Mouse (Mus musculus) gastrocnemius, adult 8-10 months (tissue): ENCODE results near the gene Rb1. TPM values are rescaled to one million over a fixed set of nuclear protein-coding genes. Genes with fewer than 3 reads are reported as not detected.
A peak's percentile ranks its signal among the peaks of the same experiment; 100 is the strongest.

ENCODE experiments used
- DNase-seq, 2 experiments: peaks; one replicate each; pipeline ENCODE4 v3.0.0; 2022; ENCODE audit warnings: low spot score in 2 of 2
- microRNA-seq: library from miRNA; unstranded; fragments of <30 nt; microRNA quantifications from one replicate; pipeline ENCODE4 v1.2.0, GENCODE M21; 2022
- total RNA-seq, 4 experiments: library from RNA; stranded (reverse); gene quantifications; 2 replicates each; pipeline ENCODE4 v1.2.4; 2022

Gene Rb1
- total RNA-seq, 4 experiments from 2014 or later: 14.5 to 25.1 (median 17.4) TPM

- DNase-seq: no peak
Measured at GRCm38 (mm10) chr14:73162192-73162800, 163.3 kb downstream of the Rb1 start.

DNA sequence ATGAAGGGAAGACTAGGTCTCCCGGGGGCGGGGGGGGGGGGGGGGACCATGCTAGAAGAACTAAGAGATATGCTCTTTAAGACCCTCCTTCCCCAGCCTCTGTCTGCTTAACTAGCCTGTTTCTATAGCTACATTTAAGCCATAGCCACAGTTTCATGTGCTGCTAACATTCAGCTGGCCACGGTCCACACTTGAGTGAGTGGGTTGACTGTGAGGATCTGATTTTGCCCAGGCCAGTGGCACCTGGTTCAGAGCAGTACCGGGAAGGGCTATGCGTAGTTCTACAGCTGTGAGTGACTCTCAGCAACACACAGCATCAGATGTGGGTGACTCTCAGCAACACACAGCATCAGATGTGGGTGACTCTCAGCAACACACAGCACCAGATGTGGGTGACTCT lies 164.3 kb downstream of the Rb1 start:
- no peak for DNase-seq

- no peak for DNase-seq
Measured at GRCm38 (mm10) chr14:73148125-73148524, 177.5 kb downstream of the Rb1 start.

DNA sequence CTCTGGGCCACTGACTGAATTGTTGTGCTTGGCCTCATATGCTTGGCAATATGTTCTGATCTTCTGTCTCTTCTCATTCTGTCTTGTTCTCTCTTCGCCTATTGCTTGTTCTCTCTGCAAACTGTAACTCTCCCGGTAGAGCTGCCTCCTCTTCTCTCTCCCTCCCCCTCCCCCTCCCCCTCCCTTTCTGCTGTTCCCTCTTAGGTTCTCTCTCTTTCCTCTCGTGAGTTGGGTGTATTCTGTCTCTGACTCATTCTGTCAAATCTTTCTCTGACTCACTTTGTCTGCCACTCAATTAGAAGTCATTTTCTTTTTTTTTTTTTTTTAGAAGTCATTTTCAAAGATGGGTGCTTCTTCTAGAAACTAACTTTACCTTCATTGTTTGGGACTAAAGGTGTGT lies 178.9 kb downstream of the Rb1 start:
- no peak for DNase-seq

- no peak for DNase-seq
Measured at GRCm38 (mm10) chr14:73145531-73145930, 180.1 kb downstream of the Rb1 start.

DNA sequence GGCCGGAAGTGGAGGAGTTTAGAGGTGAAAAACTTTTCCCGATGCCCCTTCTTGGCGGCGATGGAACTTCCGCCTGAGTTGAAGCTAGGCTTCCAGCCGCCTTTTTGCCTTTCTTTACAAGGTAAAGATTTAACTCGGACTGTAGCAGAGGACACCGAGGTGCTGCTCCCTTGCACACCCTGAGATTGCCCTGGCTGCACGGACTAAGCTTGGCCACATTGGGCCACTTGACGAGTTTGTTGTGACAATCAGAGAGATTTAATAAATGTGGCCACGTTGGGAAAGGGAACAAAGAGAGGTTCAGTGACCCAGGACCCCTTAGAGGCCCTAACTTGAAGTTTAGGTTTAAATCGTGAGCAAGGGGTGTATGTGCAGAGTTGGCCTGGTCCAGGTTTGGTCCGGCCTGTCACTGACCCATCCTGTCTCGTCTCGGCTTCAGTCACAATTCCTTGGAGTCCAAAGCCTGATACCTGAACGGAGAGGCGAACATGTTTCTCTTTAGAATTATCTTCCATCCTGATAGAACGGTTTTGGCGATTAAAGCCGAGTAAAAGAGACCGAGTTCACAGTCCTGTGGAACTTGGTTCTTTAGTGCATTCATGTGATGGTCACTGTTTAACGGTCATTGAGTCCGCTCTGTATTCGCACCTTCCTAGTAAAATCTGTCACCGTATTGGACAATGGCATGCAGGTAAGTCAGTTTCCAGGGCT lies 181.8 kb downstream of the Rb1 start:
- no peak for DNase-seq

DNA sequence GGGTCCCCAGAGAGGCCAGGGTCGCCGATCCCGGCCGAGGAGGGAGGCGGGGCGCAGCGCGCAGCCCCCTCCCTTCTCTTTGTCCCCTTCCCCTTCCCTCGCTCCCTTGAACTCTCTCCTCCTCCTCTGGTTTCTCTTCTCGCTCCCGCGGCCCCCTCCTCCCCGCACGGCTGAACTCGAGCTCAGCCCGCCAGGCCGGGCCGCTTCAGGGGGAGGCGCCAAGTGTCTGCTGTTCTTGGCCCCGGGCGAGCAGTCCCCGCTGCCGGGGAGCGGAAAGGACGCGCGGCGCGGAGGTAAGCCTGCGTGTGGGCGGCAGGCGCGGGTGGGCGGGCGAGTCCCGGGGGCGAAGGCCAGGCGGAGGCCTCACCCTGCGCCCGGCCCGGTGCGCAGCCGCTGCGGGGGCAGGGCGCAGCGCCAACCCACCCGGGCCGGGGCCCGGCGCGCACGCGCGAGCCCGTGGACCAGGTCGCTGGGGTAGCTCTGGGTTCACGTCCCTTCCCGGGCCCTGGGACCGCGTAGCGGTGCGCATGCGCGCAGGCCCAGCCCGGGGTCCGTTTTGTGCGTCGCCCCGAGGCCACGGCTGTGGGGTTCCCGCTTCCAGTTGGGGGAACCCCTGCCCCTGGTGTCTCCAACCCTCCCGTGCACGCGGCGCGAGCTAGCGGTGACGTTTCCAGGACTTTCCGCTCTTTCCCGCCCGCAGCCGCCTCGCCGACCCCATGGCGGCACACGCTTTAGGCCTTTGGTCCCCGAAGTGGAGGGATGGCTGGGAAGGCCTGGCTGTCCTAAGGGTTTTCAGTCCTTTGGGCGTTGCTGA lies 182.5 kb downstream of the Rb1 start:
- DNase-seq: peak; percentile 64 to 78

DNA sequence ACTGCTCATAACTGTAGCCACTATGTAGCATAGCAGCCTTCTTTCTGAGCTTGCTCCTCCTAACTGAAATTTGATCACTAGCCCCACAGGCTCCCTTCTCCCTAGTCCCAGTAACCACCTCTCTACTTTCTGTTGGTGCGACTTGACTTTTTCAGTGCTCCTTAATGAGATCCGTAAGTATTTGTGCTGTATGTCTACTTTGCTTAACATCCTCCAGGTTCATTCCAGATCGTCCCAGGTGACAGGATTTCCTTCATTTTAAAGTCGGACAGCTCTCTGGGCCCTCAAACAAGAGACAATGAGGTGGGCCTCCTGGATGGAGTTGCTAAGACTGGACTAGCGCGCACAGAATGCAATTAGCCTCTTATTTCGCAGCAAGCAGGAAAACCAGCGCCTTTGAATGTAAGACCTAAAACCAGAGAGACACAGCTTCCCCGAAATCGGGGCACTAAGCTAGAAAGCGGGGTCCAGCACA lies 183.2 kb downstream of the Rb1 start:
- no peak for DNase-seq

DNA sequence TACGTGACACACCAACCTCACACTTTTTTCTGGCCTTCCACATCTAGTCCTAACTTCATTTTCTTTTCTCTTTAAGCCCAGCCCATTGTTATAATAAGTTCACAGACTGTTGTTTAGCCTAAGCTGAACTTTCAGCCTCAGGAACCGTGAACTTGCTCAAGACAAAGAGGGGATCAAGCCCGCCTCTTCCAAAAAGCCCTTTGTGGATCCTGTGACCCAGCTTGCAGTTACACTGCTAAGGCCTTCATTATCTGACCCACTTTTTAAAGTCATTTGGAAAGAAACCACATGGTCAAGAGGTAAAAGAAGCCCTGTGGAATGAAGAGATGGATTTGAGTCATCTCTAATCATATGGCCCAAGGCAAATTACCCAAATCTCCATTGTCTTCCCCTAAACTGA lies 183.8 kb downstream of the Rb1 start:
- DNase-seq: no peak

GRCm38 (mm10) chr14:73139866-73140265 lies 185.8 kb downstream of the Rb1 start:
- DNase-seq: no peak

DNA sequence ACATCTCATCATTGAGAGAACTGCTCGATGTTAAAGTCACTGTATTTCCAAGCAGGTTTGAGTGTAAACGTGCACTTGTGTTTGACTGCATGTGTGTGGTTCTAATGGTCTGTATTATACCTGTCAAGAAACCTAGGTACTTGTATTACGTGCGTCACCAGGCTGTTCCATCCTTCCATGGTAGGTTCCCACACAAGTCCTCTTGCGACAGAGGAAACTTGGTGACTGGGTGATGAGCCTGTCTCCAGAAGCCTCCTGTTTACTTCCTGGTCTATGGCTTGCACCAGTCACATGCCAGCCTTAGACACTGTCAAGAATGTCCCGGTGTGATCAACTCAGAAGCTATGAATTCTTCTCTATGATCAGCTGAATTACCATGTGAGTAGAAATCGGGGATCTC lies 187.1 kb downstream of the Rb1 start:
- no peak for DNase-seq

DNA sequence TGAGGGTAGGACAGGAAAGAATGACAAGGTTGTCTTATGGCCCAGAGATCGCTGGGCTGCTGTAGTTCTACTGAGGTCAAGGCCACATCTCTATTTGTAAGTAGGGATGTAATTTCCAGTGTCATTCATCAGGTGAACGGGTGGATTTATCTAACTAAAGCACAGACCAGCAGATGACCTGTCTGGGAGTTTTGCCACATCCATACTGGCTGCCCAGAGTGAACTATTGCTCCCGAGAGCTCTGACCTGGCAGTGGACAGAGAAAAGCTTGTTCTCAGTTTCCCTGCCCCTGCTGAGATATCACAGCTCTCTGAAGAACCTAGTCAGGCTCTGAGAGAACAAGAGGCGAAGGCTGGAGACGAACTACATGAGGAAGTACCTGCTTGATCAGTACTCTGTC lies 188.4 kb downstream of the Rb1 start:
- no peak for DNase-seq

Small RNA genes lying within 50 kb of the gene (microRNA-seq; reads per million reads assigned to microRNA genes)
- not detected for gene Mir687

Other genes with a start within 250 kb of the Rb1 start
- gene Rcbtb2, start 202.8 kb downstream of the Rb1 start, total RNA-seq: 10 to 100 TPM; 14.0 to 17.5 (median 15.7) TPM
- under 1 TPM; 0.61 to 0.89 (median 0.76) TPM for gene Lpar6, start 87.9 kb downstream of the Rb1 start, total RNA-seq
- gene Itm2b, start 59.5 kb upstream of the Rb1 start, total RNA-seq: 100 to 1,000 TPM; 232 to 300 (median 269) TPM
- gene Med4, start 184.2 kb upstream of the Rb1 start, total RNA-seq: 10 to 100 TPM; 10.1 to 14.5 (median 12.7) TPM
- 100 to 1,000 TPM; 374 to 423 (median 388) TPM for gene Sucla2, start 199.5 kb upstream of the Rb1 start, total RNA-seq
- gene Nudt15, start 222.4 kb upstream of the Rb1 start, total RNA-seq: 1 to 10 TPM; 6.6 to 8.7 (median 8.1) TPM